Mouse (Mus musculus) CD4-positive, CD25-positive, alpha-beta regulatory T cell, adult 9 weeks (primary cell): ENCODE data around the gene Flvcr2. TPM values are rescaled to one million over a fixed set of nuclear protein-coding genes. Genes with fewer than 3 reads are reported as not detected.

Experiments used
- polyA plus RNA-seq: library from polyadenylated mRNA; unstranded; fragments of 100-300 nt; shearing (Covaris generic); gene quantifications from one replicate; pipeline ENCODE4 v1.2.1, GENCODE M21; 2017

Flvcr2 gene
- polyA plus RNA-seq: 0.60 TPM

GRCm38 (mm10) chr12:85745827-85746695, at the start of gene Flvcr2:
Flvcr2 (plus strand) TSS chr12:85746539.

GRCm38 (mm10) chr12:85824438-85825264, 78.3 kb downstream of the Flvcr2 start, which contains the start of the genes Erg28 and Ttll5:
Erg28 (minus strand) TSS chr12:85824550.
Ttll5 (plus strand) TSS chr12:85824659.

Other genes with a start within 250 kb of the Flvcr2 start
- gene Jdp2, start 147.5 kb upstream of the Flvcr2 start, polyA plus RNA-seq: 0.87 TPM
- 244 TPM for gene Batf, start 59.9 kb upstream of the Flvcr2 start, polyA plus RNA-seq
- gene Erg28, start 78.0 kb downstream of the Flvcr2 start, polyA plus RNA-seq: 121 TPM
- gene Ttll5, start 78.1 kb downstream of the Flvcr2 start, polyA plus RNA-seq: 14.0 TPM